In the genomic region with DNA sequence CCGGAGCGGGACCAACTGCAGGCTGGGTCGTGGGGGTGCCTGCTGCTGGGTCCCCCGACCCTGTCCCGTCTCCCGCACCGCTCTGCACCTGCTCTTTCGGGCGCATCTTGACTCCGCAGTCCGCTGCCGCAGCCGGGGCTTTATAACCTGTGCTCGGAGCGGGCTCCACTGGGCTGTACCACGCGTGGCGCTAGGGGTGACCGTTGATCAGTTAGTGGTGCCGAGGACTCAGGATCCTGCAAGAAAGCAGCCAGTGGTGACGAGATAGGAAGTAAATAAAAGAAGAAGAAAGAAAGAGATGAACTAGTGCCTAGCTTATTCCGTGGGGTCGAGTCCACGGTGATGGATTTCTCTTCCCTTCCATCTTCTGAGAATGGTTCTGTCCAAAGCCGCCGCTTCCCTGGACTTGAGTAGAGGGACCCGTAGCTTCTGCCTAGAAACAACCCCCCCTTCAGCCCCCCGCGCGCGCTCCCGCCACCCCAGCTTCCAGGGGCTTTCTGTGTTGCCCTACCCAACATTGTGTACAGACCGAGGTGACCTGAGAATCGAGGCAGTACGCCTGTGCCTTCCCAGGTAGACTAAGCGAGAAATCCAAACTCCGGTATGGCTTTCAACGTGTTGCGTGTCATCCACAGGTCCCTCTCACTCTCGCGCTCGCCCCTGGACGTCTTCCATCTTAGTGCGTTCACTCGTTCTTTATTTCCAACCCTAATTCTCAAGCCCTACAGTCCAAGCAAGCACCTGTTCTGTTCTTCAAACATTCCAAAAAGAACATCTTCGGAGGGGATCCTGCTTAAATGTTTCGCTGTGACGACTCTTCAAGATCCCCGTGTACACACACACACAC, we compare ENCODE assay signal across 8 mouse cellular contexts. TPM values are rescaled to one million over a fixed set of nuclear protein-coding genes. Genes with fewer than 3 reads are reported as not detected.
A peak's percentile ranks its signal among the peaks of the same experiment; 100 is the strongest.
DNase-seq lines count a peak whose midpoint lies in the region; ATAC-seq and TF ChIP-seq lines count a peak whose summit lies in the region.

Gene Hap1, minus strand, starts transcription at position 157 of the 847 bp plus-strand sequence.

- WGBS in embryonic facial prominence, embryonic 13.5 days: 2% methylated on average over 49 of the region's 49 CpGs
- 3% methylated on average over 49 of the region's 49 CpGs for WGBS in heart, embryonic 12.5 days
- 2% methylated on average over 49 of the region's 49 CpGs for WGBS in kidney, embryonic 15.5 days
- 2% methylated on average over 49 of the region's 49 CpGs for WGBS in liver, adult 2 months
- under 1% methylated on average over 48 of the region's 49 CpGs for WGBS in midbrain, postnatal 0 days

- peaks cover 80% of the 10 kb centered on the region for H3K27me3 ChIP-seq in embryonic facial prominence, embryonic 13.5 days
- H3K27me3 ChIP-seq in heart, embryonic 12.5 days (replicated peaks): peaks cover 62% of the 10 kb centered on the region
- peaks cover 80% of the 10 kb centered on the region for H3K27me3 ChIP-seq in kidney, embryonic 15.5 days
- H3K27me3 ChIP-seq in liver, adult 2 months (ENCODE audit: control insufficient read depth, insufficient read depth, low read length): 0 out of 2 replicates have a peak, but pooled peaks cover 3% of the 10 kb centered on the region
- no peaks in the 10 kb centered on the region for H3K27me3 ChIP-seq in midbrain, postnatal 0 days (ENCODE audit: insufficient read depth, low read length)

- no peak for ATAC-seq in embryonic facial prominence, embryonic 13.5 days (ENCODE audit: insufficient number of reproducible peaks, insufficient read depth, low FRiP score, low TSS enrichment, low read depth)
- peak; percentile 49; the same call in 1 of the 2 replicates for ATAC-seq in heart, embryonic 12.5 days (ENCODE audit: insufficient number of reproducible peaks, low FRiP score)
- peak; percentile 52 for ATAC-seq in kidney, embryonic 15.5 days (replicated peaks; ENCODE audit: low FRiP score)
- peak; percentile 74 for ATAC-seq in midbrain, postnatal 0 days (ENCODE audit: low FRiP score)

- peak within 1 kb of the TSS; percentile 67 for H3K9ac ChIP-seq in embryonic facial prominence, embryonic 13.5 days
- H3K9ac ChIP-seq in heart, embryonic 12.5 days: peak within 1 kb of the TSS; percentile 76
- H3K9ac ChIP-seq in kidney, embryonic 15.5 days: peak within 1 kb of the TSS; percentile 52
- peak within 1 kb of the TSS; percentile 64 for H3K9ac ChIP-seq in liver, adult 2 months (ENCODE audit: low read depth, low read length)
- peak within 1 kb of the TSS; percentile 94 for H3K9ac ChIP-seq in midbrain, postnatal 0 days (replicated peaks; ENCODE audit: low read length, poor library complexity, severe bottlenecking)

- no peaks in the 10 kb centered on the region for H3K79me2 ChIP-seq in liver, adult 2 months (ENCODE audit: control insufficient read depth, insufficient read depth, low read length)

- peak within 1 kb of the TSS; percentile 97 for H3K4me2 ChIP-seq in embryonic facial prominence, embryonic 13.5 days
- peak within 1 kb of the TSS; percentile 99 for H3K4me2 ChIP-seq in heart, embryonic 12.5 days
- peak within 1 kb of the TSS; percentile 96 for H3K4me2 ChIP-seq in kidney, embryonic 15.5 days
- peak within 1 kb of the TSS; percentile 88 for H3K4me2 ChIP-seq in midbrain, postnatal 0 days (ENCODE audit: low read depth, low read length, poor library complexity, severe bottlenecking)

- no peaks in the 10 kb centered on the region for H3K36me3 ChIP-seq in embryonic facial prominence, embryonic 13.5 days
- H3K36me3 ChIP-seq in heart, embryonic 12.5 days: no peaks in the 10 kb centered on the region
- no peaks in the 10 kb centered on the region for H3K36me3 ChIP-seq in kidney, embryonic 15.5 days
- H3K36me3 ChIP-seq in liver, adult 2 months (ENCODE audit: control insufficient read depth, insufficient read depth, low read length): no peaks in the 10 kb centered on the region
- H3K36me3 ChIP-seq in midbrain, postnatal 0 days (ENCODE audit: insufficient read depth, low read length): peaks cover 10% of the 10 kb centered on the region

- DNase-seq in B cell, adult 2 months: peak; percentile 73
- DNase-seq in adrenal gland, postnatal 25 days: peak; percentile 78
- DNase-seq in liver, adult 2 months (ENCODE audit: extremely low read depth, low read depth, low spot score): peak; percentile 46
- DNase-seq in midbrain, postnatal 0 days (ENCODE audit: low spot score): peak; percentile 87
- peak; percentile 49 to 54 for DNase-seq in spleen, postnatal 36 days (ENCODE audit: low spot score in 2 of 2)

- peak within 1 kb of the TSS; percentile 60 for H3K4me3 ChIP-seq in embryonic facial prominence, embryonic 13.5 days
- peak within 1 kb of the TSS; percentile 67 for H3K4me3 ChIP-seq in heart, embryonic 12.5 days
- peak within 1 kb of the TSS; percentile 60 for H3K4me3 ChIP-seq in kidney, embryonic 15.5 days (replicated peaks)
- H3K4me3 ChIP-seq in liver, adult 2 months (ENCODE audit: insufficient read depth, low read depth, low read length): peak within 1 kb of the TSS; percentile 80
- H3K4me3 ChIP-seq in midbrain, postnatal 0 days (ENCODE audit: low read depth, low read length): peak within 1 kb of the TSS; percentile 89

- TF ChIP-seq CTCF in liver, adult 2 months (IDR thresholded peaks at IDR 0.05; ENCODE audit: low read depth, low read length): no peak
- TF ChIP-seq CTCF in midbrain, postnatal 0 days (IDR thresholded peaks at IDR 0.05): no peak; the same call in 1 of the 2 replicates

- H3K9me3 ChIP-seq in embryonic facial prominence, embryonic 13.5 days: no peaks in the 10 kb centered on the region
- no peaks in the 10 kb centered on the region for H3K9me3 ChIP-seq in heart, embryonic 12.5 days (replicated peaks)
- H3K9me3 ChIP-seq in kidney, embryonic 15.5 days (replicated peaks): no peaks in the 10 kb centered on the region
- H3K9me3 ChIP-seq in midbrain, postnatal 0 days (ENCODE audit: low read length): no peaks in the 10 kb centered on the region

- H3K4me1 ChIP-seq in embryonic facial prominence, embryonic 13.5 days: peaks cover 30% of the 10 kb centered on the region
- peaks cover 15% of the 10 kb centered on the region; the same call in 1 of the 2 replicates for H3K4me1 ChIP-seq in heart, embryonic 12.5 days (replicated peaks)
- peaks cover 26% of the 10 kb centered on the region for H3K4me1 ChIP-seq in kidney, embryonic 15.5 days
- H3K4me1 ChIP-seq in liver, adult 2 months (ENCODE audit: control insufficient read depth, insufficient read depth, low read length): peaks cover 2% of the 10 kb centered on the region
- H3K4me1 ChIP-seq in midbrain, postnatal 0 days (ENCODE audit: insufficient read depth, low read length): no peaks in the 10 kb centered on the region

- 0 out of 2 replicates have a peak, but pooled peaks have one; percentile 19 for TF ChIP-seq POLR2A in liver, adult 2 months (IDR thresholded peaks at IDR 0.05; ENCODE audit: extremely low read depth, insufficient read depth, low read length)

- H3K27ac ChIP-seq in embryonic facial prominence, embryonic 13.5 days: no peak within 1 kb of the TSS
- no peak within 1 kb of the TSS for H3K27ac ChIP-seq in heart, embryonic 12.5 days (ENCODE audit: poor library complexity, severe bottlenecking)
- H3K27ac ChIP-seq in kidney, embryonic 15.5 days: no peak within 1 kb of the TSS
- H3K27ac ChIP-seq in liver, adult 2 months (replicated peaks; ENCODE audit: insufficient read depth, low read depth, low read length): no peak within 1 kb of the TSS
- peak within 1 kb of the TSS; percentile 88 for H3K27ac ChIP-seq in midbrain, postnatal 0 days (ENCODE audit: low read depth, low read length)

RNA-seq across cellular contexts. Expression of gene Hap1, which starts in this region (rescaled TPM):
- 46.0 and 68.7 TPM in 2 replicates for total RNA-seq in adrenal gland, postnatal 25 days (2021)
- 5.9 and 7.6 TPM in 2 replicates for polyA plus RNA-seq in embryonic facial prominence, embryonic 13.5 days (2015; fragmentation: Nextera tagmentation; extraction: Ambion mirVana)
- 11.1 and 12.3 TPM in 2 replicates for polyA plus RNA-seq in heart, embryonic 12.5 days (2016; fragmentation: Nextera tagmentation; extraction: Ambion mirVana)
- 15.0 and 19.6 TPM in 2 replicates for polyA plus RNA-seq in kidney, embryonic 15.5 days (2015; fragmentation: Nextera tagmentation; extraction: Ambion mirVana)
- total RNA-seq in liver, adult 2 months (2014; rRNA removed): 0.65 and 1.3 TPM in 2 replicates
- polyA plus RNA-seq in liver, adult 2 months (2012; rRNA removed): 0.40 and 1.2 TPM in 2 replicates
- 743 and 796 TPM in 2 replicates for total RNA-seq in midbrain, postnatal 0 days (2014; rRNA removed)
- 597 and 631 TPM in 2 replicates for polyA plus RNA-seq in midbrain, postnatal 0 days (2015; fragmentation: Nextera tagmentation; extraction: Ambion mirVana)

Comparison
In these comparisons a context has a peak if more than half of its experiments do, and no peak if none do; other contexts are left out.
1. RNA of gene Hap1 (total RNA-seq): 743 to 796 TPM in midbrain, postnatal 0 days and 46.0 to 68.7 TPM in adrenal gland, postnatal 25 days; 0.65 to 1.3 TPM in liver, adult 2 months; every median in the first group is over 10 times any median in the second.
2. RNA of gene Hap1 (total RNA-seq): 743 to 796 TPM in midbrain, postnatal 0 days; 46.0 to 68.7 TPM in adrenal gland, postnatal 25 days; every median in the first group is over 10 times any median in the second.
3. RNA of gene Hap1 (polyA plus RNA-seq): 597 to 631 TPM in midbrain, postnatal 0 days; 15.0 to 19.6 TPM in kidney, embryonic 15.5 days, 11.1 to 12.3 TPM in heart, embryonic 12.5 days, 5.9 to 7.6 TPM in embryonic facial prominence, embryonic 13.5 days and 0.40 to 1.2 TPM in liver, adult 2 months; every median in the first group is over 10 times any median in the second.
4. Peak in every context shown above with its lines, with median percentiles within 50 percentile points of each other: DNase-seq, H3K4me2 ChIP-seq, H3K4me3 ChIP-seq and H3K9ac ChIP-seq.